Mouse (Mus musculus): ENCODE results near the gene Fuca1. TPM values are rescaled to one million over a fixed set of nuclear protein-coding genes. Genes with fewer than 3 reads are reported as not detected.
A peak's percentile ranks its signal among the peaks of the same experiment; 100 is the strongest.

The Fuca1 gene
- polyA plus RNA-seq, 1 experiment from 2014 or later = 108 TPM

- Histone ChIP-seq H3K27ac (ENCODE audit: low read depth) (no peak overlapping the region), H3K9me3 (ENCODE audit: control insufficient read depth, low read length) (no peaks in the 10 kb centered on the region), H3K4me2 (ENCODE audit: low read length) (no peak overlapping the region), H3K9ac (ENCODE audit: low read length) (no peak overlapping the region), H3K27me3 (replicated peaks; ENCODE audit: control insufficient read depth, insufficient read depth, low read length) (no peaks in the 10 kb centered on the region), H3K4me1 (replicated peaks; ENCODE audit: control insufficient read depth, insufficient read depth, low read length) (peaks cover 12% of the 10 kb centered on the region), H3K4me3 (ENCODE audit: low read depth, low read length) (no peak overlapping the region), H3K36me3 (ENCODE audit: control insufficient read depth, insufficient read depth, low read length) (peaks cover 56% of the 10 kb centered on the region)
- no peak for DNase-seq (ENCODE audit: low spot score)
- no peak for ATAC-seq (replicated peaks; ENCODE audit: low FRiP score, low TSS enrichment, low read depth)
- 90% methylated on average over 16 of the region's 16 CpGs for whole genome bisulfite sequencing
Measured at GRCm38 (mm10) chr4:135966283-135966682, 45.7 kb downstream of the Fuca1 start.

GRCm38 (mm10) chr4:135967086-135967760, 46.7 kb downstream of the Fuca1 start:
- no peak for ATAC-seq (replicated peaks; ENCODE audit: low FRiP score, low TSS enrichment, low read depth)
- WGBS = 86% methylated on average over 18 of the region's 18 CpGs
- H3K9ac ChIP-seq (ENCODE audit: low read length) = no peak overlapping the region

GRCm38 (mm10) chr4:135968271-135968869, 47.8 kb downstream of the Fuca1 start:
- no peak for ATAC-seq (replicated peaks; ENCODE audit: low FRiP score, low TSS enrichment, low read depth)
- WGBS = 75% methylated on average over 19 of the region's 19 CpGs
- Histone ChIP-seq H3K9ac (ENCODE audit: low read length) (no peak overlapping the region), H3K27ac (ENCODE audit: low read depth) (no peak overlapping the region), H3K36me3 (ENCODE audit: control insufficient read depth, insufficient read depth, low read length) (peaks cover 46% of the 10 kb centered on the region), H3K4me2 (ENCODE audit: low read length) (no peak overlapping the region), H3K27me3 (replicated peaks; ENCODE audit: control insufficient read depth, insufficient read depth, low read length) (no peaks in the 10 kb centered on the region), H3K4me3 (ENCODE audit: low read depth, low read length) (no peak overlapping the region), H3K9me3 (ENCODE audit: control insufficient read depth, low read length) (no peaks in the 10 kb centered on the region), H3K4me1 (replicated peaks; ENCODE audit: control insufficient read depth, insufficient read depth, low read length) (peaks cover 20% of the 10 kb centered on the region)
- no peak for DNase-seq (ENCODE audit: low spot score)

More at GRCm38 (mm10) chr4:135967086-135967760, 46.7 kb downstream of the Fuca1 start:
- Histone ChIP-seq H3K4me2 (ENCODE audit: low read length) (no peak overlapping the region), H3K36me3 (ENCODE audit: control insufficient read depth, insufficient read depth, low read length) (peaks cover 48% of the 10 kb centered on the region), H3K4me3 (ENCODE audit: low read depth, low read length) (no peak overlapping the region), H3K27me3 (replicated peaks; ENCODE audit: control insufficient read depth, insufficient read depth, low read length) (no peaks in the 10 kb centered on the region), H3K4me1 (replicated peaks; ENCODE audit: control insufficient read depth, insufficient read depth, low read length) (peaks cover 18% of the 10 kb centered on the region), H3K27ac (ENCODE audit: low read depth) (no peak overlapping the region), H3K9me3 (ENCODE audit: control insufficient read depth, low read length) (no peaks in the 10 kb centered on the region)
- DNase-seq (ENCODE audit: low spot score) = no peak

- H3K4me1 ChIP-seq (replicated peaks; ENCODE audit: control insufficient read depth, insufficient read depth, low read length) = peaks cover 20% of the 10 kb centered on the region
- 87% methylated on average over 13 of the region's 13 CpGs for WGBS
- ATAC-seq (replicated peaks; ENCODE audit: low FRiP score, low TSS enrichment, low read depth) (no peak), DNase-seq (ENCODE audit: low spot score) (no peak)
- H3K36me3 ChIP-seq (ENCODE audit: control insufficient read depth, insufficient read depth, low read length) = peaks cover 46% of the 10 kb centered on the region
- H3K27ac ChIP-seq (ENCODE audit: low read depth) = no peak overlapping the region
- H3K9ac ChIP-seq (ENCODE audit: low read length) = no peak overlapping the region
- H3K9me3 ChIP-seq (ENCODE audit: control insufficient read depth, low read length) = no peaks in the 10 kb centered on the region
- no peak overlapping the region for H3K4me2 ChIP-seq (ENCODE audit: low read length)
- no peak overlapping the region for H3K4me3 ChIP-seq (ENCODE audit: low read depth, low read length)
- no peaks in the 10 kb centered on the region for H3K27me3 ChIP-seq (replicated peaks; ENCODE audit: control insufficient read depth, insufficient read depth, low read length)
Measured at GRCm38 (mm10) chr4:135969070-135969750, 48.7 kb downstream of the Fuca1 start.

- Histone ChIP-seq H3K4me1 (replicated peaks; ENCODE audit: control insufficient read depth, insufficient read depth, low read length) (peaks cover 14% of the 10 kb centered on the region), H3K27me3 (replicated peaks; ENCODE audit: control insufficient read depth, insufficient read depth, low read length) (no peaks in the 10 kb centered on the region), H3K4me3 (ENCODE audit: low read depth, low read length) (no peak overlapping the region), H3K4me2 (ENCODE audit: low read length) (no peak overlapping the region), H3K36me3 (ENCODE audit: control insufficient read depth, insufficient read depth, low read length) (peaks cover 57% of the 10 kb centered on the region), H3K9me3 (ENCODE audit: control insufficient read depth, low read length) (no peaks in the 10 kb centered on the region), H3K9ac (ENCODE audit: low read length) (no peak overlapping the region), H3K27ac (ENCODE audit: low read depth) (no peak overlapping the region)
- DNase-seq (ENCODE audit: low spot score) (no peak), ATAC-seq (replicated peaks; ENCODE audit: low FRiP score, low TSS enrichment, low read depth) (no peak)
- 90% methylated on average over 11 of the region's 11 CpGs for WGBS
Measured at GRCm38 (mm10) chr4:135970585-135970984, 50.0 kb downstream of the Fuca1 start.

- DNase-seq (ENCODE audit: low spot score) (peak; percentile 69), ATAC-seq (replicated peaks; ENCODE audit: low FRiP score, low TSS enrichment, low read depth) (peak; percentile 37)
- Histone ChIP-seq H3K27me3 (replicated peaks; ENCODE audit: control insufficient read depth, insufficient read depth, low read length) (no peaks in the 10 kb centered on the region), H3K9ac (ENCODE audit: low read length) (peak overlapping the region; percentile 85), H3K9me3 (ENCODE audit: control insufficient read depth, low read length) (no peaks in the 10 kb centered on the region), H3K36me3 (ENCODE audit: control insufficient read depth, insufficient read depth, low read length) (peaks cover 59% of the 10 kb centered on the region), H3K4me2 (ENCODE audit: low read length) (peak overlapping the region; percentile 79), H3K4me1 (replicated peaks; ENCODE audit: control insufficient read depth, insufficient read depth, low read length) (peaks cover 14% of the 10 kb centered on the region), H3K27ac (ENCODE audit: low read depth) (peak overlapping the region; percentile 33; the same call in 1 of the 2 replicates), H3K4me3 (ENCODE audit: low read depth, low read length) (peak overlapping the region; percentile 99)
- under 1% methylated on average over 35 of the region's 35 CpGs for WGBS
Measured at GRCm38 (mm10) chr4:135971805-135972555, 51.4 kb downstream of the Fuca1 start.

- Histone ChIP-seq H3K4me3 (ENCODE audit: low read depth, low read length) (peak within 1 kb of the TSS; percentile 99), H3K9ac (ENCODE audit: low read length) (peak within 1 kb of the TSS; percentile 85), H3K4me1 (replicated peaks; ENCODE audit: control insufficient read depth, insufficient read depth, low read length) (peaks cover 14% of the 10 kb centered on the region), H3K27ac (ENCODE audit: low read depth) (peak within 1 kb of the TSS; percentile 33; the same call in 1 of the 2 replicates), H3K36me3 (ENCODE audit: control insufficient read depth, insufficient read depth, low read length) (peaks cover 58% of the 10 kb centered on the region), H3K4me2 (ENCODE audit: low read length) (peak within 1 kb of the TSS; percentile 79), H3K9me3 (ENCODE audit: control insufficient read depth, low read length) (no peaks in the 10 kb centered on the region), H3K27me3 (replicated peaks; ENCODE audit: control insufficient read depth, insufficient read depth, low read length) (no peaks in the 10 kb centered on the region)
- WGBS = 2% methylated on average over 19 of the region's 19 CpGs
- ATAC-seq (replicated peaks; ENCODE audit: low FRiP score, low TSS enrichment, low read depth) (peak; percentile 78), DNase-seq (ENCODE audit: low spot score) (peak; percentile 87)
Measured at GRCm38 (mm10) chr4:135972556-135972906, 52.0 kb downstream of the Fuca1 start, which contains the start of gene Lypla2. Lypla2 (minus strand) TSS chr4:135972626.

All from intestine, embryonic 14.5 days (tissue).